25 mouse cellular contexts compared by ENCODE assay signal in genomic region chr11:81271422-81271821, GRCm38 (mm10).
"Had no signal": no experiment of that assay in that cellular context is flagged by ENCODE, and none has a peak within 500 bp of the region (broad histone marks: within the 10 kb centered on the region; RNA-seq: fewer than 3 reads in every experiment).

No protein-coding gene starts in this region.

- H3K27me3 ChIP-seq: embryonic facial prominence, embryonic 12.5 days; embryonic facial prominence, embryonic 13.5 days; embryonic facial prominence, embryonic 15.5 days; forebrain, embryonic 13.5 days; forebrain, embryonic 15.5 days had no signal

- H3K36me3 ChIP-seq: embryonic facial prominence, embryonic 10.5 days; embryonic facial prominence, embryonic 12.5 days; embryonic facial prominence, embryonic 13.5 days; embryonic facial prominence, embryonic 15.5 days; forebrain, embryonic 10.5 days; forebrain, embryonic 12.5 days; forebrain, embryonic 15.5 days had no signal

- H3K9me3 ChIP-seq: embryonic facial prominence, embryonic 12.5 days; embryonic facial prominence, embryonic 15.5 days; forebrain, embryonic 12.5 days; forebrain, embryonic 15.5 days had no signal

- H3K9ac ChIP-seq: embryonic facial prominence, embryonic 12.5 days; embryonic facial prominence, embryonic 13.5 days; embryonic facial prominence, embryonic 15.5 days; forebrain, embryonic 12.5 days; forebrain, embryonic 13.5 days; forebrain, embryonic 15.5 days; forebrain, postnatal 0 days had no signal

- H3K4me1 ChIP-seq: embryonic facial prominence, embryonic 12.5 days; embryonic facial prominence, embryonic 15.5 days had no signal

- DNase-seq: cerebellum, adult 9-10 months; cerebellum, adult 9-11 months; cerebellum, postnatal 10 days; cerebellum, postnatal 14 days; cerebellum, postnatal 25 days; cerebellum, postnatal 36 days; embryo, embryonic 11 days; forebrain, postnatal 0 days; gastrocnemius, adult 2 months; gastrocnemius, postnatal 10 days; gastrocnemius, postnatal 14 days; gastrocnemius, postnatal 25 days; gastrocnemius, postnatal 36 days; heart, adult 11 months; heart, adult 18-20 months; heart, adult 2 months had no signal

- H3K27ac ChIP-seq: embryonic facial prominence, embryonic 10.5 days; embryonic facial prominence, embryonic 12.5 days; embryonic facial prominence, embryonic 13.5 days; embryonic facial prominence, embryonic 15.5 days; forebrain, embryonic 10.5 days; forebrain, embryonic 12.5 days; forebrain, embryonic 13.5 days; forebrain, embryonic 15.5 days; gastrocnemius, adult 2 months; heart, adult 2 months had no signal

- H3K4me2 ChIP-seq: embryonic facial prominence, embryonic 12.5 days; embryonic facial prominence, embryonic 13.5 days; embryonic facial prominence, embryonic 15.5 days; forebrain, embryonic 12.5 days; forebrain, embryonic 13.5 days; forebrain, embryonic 15.5 days had no signal

- H3K4me3 ChIP-seq: embryonic facial prominence, embryonic 10.5 days; embryonic facial prominence, embryonic 12.5 days; embryonic facial prominence, embryonic 13.5 days; embryonic facial prominence, embryonic 15.5 days; erythroblast, embryonic 14.5 days; forebrain, embryonic 10.5 days; forebrain, embryonic 12.5 days; forebrain, embryonic 13.5 days; forebrain, embryonic 15.5 days; gastrocnemius, adult 2 months; heart, adult 2 months had no signal

- ATAC-seq: forebrain, postnatal 0 days had no signal
